Mouse (Mus musculus) neural tube, embryonic 14.5 days (tissue): Measurements from ENCODE around the gene Cog7. TPM values are rescaled to one million over a fixed set of nuclear protein-coding genes. Genes with fewer than 3 reads are reported as not detected.

Experiments used
- ATAC-seq: fragments of 200-750 bp; cut with Nextera tagmentation; 2 replicates; pipeline ENCODE4 v1.8.0; 2017; ENCODE audit warnings: low read depth, mild to moderate bottlenecking, moderate TSS enrichment, moderate library complexity
- H3K27ac ChIP-seq: fragments of 300-500 bp; sonication (generic); 2 replicates; pipeline ENCODE4 v1.5.1; 2014; ENCODE audit warnings: low read depth, mild to moderate bottlenecking, control low read depth, low read length, moderate library complexity, mixed read lengths
- H3K27me3 ChIP-seq: fragments of 300-500 bp; sonication (generic); 2 replicates; pipeline ENCODE4 v1.6.1; 2014; ENCODE audit warnings: low read length; ENCODE audit not compliant: control insufficient read depth, insufficient read depth
- H3K36me3 ChIP-seq: fragments of 300-500 bp; sonication (generic); 2 replicates; pipeline ENCODE4 v1.6.1; 2014; ENCODE audit warnings: low read length, mixed read lengths; ENCODE audit not compliant: control insufficient read depth, insufficient read depth
- H3K4me1 ChIP-seq: fragments of 300-500 bp; sonication (generic); 2 replicates; pipeline ENCODE4 v1.6.1; 2014; ENCODE audit warnings: low read length; ENCODE audit not compliant: control insufficient read depth, insufficient read depth
- H3K4me2 ChIP-seq: fragments of 300-500 bp; sonication (generic); 2 replicates; pipeline ENCODE4 v1.6.1; 2014; ENCODE audit warnings: mild to moderate bottlenecking, low read depth, low read length, control low read depth
- H3K4me3 ChIP-seq: fragments of 300-500 bp; sonication (generic); 2 replicates; pipeline ENCODE4 v1.5.1; 2014; ENCODE audit warnings: low read depth, low read length, control low read depth, mixed read lengths
- H3K9ac ChIP-seq: fragments of 300-500 bp; sonication (generic); replicated peaks from 2 replicates; pipeline ENCODE4 v1.6.1; 2014; ENCODE audit warnings: low read depth, mild to moderate bottlenecking, control low read depth, low read length, mixed read lengths
- H3K9me3 ChIP-seq: fragments of 300-500 bp; sonication (generic); 2 replicates; pipeline ENCODE4 v1.6.1; 2016; ENCODE audit warnings: low read length; ENCODE audit not compliant: control insufficient read depth
- WGBS: fragments of 180-500 bp; shearing (Covaris S2); extraction: QIAGEN DNeasy Blood & Tissue Kit; methylation state at CpG from one replicate; pipeline ENCODE4 v1.1.7; 2014; 5-methylcytosine and 5-hydroxymethylcytosine counted together
- polyA plus RNA-seq: library from polyadenylated mRNA; unstranded; fragments of >200 nt; fragmentation: Nextera tagmentation; extraction: Ambion mirVana; gene quantifications from 2 replicates; pipeline ENCODE4 v1.2.1, GENCODE M21; 2014

Gene Cog7
- polyA plus RNA-seq, 1 experiment from 2014 or later, result 30.1 TPM

GRCm38 (mm10) chr7:121857177-121857884, 124.2 kb downstream of the Cog7 start:
- H3K27me3 ChIP-seq, result no peaks in the 10 kb centered on the region
- H3K4me3 ChIP-seq, result no peak overlapping the region
- no peaks in the 10 kb centered on the region for H3K9me3 ChIP-seq
- no peak for ATAC-seq
- no peaks in the 10 kb centered on the region for H3K36me3 ChIP-seq
- H3K4me1 ChIP-seq, result no peaks in the 10 kb centered on the region
- H3K9ac ChIP-seq, result no peak overlapping the region
- 88% methylated on average over 11 of the region's 11 CpGs for WGBS
- H3K4me2 ChIP-seq, result no peak overlapping the region
- no peak overlapping the region for H3K27ac ChIP-seq

DNA sequence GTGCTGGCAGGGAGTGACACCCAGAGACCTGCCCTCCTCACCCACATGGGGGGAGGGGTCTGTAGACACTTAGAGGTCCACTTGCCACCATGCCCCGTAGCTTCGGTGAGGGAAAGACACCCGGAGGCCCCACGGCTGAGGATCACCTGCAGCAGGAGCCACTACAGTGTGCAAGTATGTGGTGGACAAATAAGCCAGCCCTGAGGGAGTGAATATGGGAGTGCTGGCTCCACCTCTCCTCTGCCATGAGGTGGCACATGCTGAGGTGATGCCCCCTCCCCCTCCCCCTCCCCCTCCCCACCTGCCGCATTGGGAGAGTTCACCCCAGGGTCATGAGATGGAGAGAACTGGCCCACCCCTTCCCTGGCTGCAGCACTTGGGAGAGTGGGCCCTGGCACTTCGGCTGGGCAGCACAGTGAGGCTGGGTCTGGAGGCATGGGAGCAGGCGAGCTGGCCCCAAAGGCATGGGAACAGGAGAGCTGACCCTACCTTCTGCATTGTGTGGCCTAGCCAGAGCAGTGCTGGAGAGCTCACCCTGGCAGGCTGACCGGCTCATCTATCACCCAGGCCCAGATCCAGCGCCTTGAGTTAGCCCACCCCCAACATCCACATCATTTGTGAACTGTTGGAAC, 132.9 kb downstream of the Cog7 start:
- H3K4me3 ChIP-seq, result no peak overlapping the region
- ATAC-seq, result no peak
- H3K27me3 ChIP-seq, result no peaks in the 10 kb centered on the region
- H3K27ac ChIP-seq, result no peak overlapping the region
- no peak overlapping the region for H3K9ac ChIP-seq
- no peaks in the 10 kb centered on the region for H3K9me3 ChIP-seq
- H3K4me2 ChIP-seq, result no peak overlapping the region
- WGBS, result 87% methylated on average over 8 of the region's 9 CpGs
- H3K4me1 ChIP-seq, result no peaks in the 10 kb centered on the region
- no peaks in the 10 kb centered on the region for H3K36me3 ChIP-seq

- H3K27me3 ChIP-seq, result no peaks in the 10 kb centered on the region
- no peaks in the 10 kb centered on the region for H3K4me1 ChIP-seq
- no peak overlapping the region for H3K4me3 ChIP-seq
- H3K4me2 ChIP-seq, result no peak overlapping the region
- WGBS, result 86% methylated on average over 6 of the region's 6 CpGs
- ATAC-seq, result no peak
- no peak overlapping the region for H3K9ac ChIP-seq
- no peak overlapping the region for H3K27ac ChIP-seq
- no peaks in the 10 kb centered on the region for H3K9me3 ChIP-seq
- no peaks in the 10 kb centered on the region for H3K36me3 ChIP-seq
These were observed 135.5 kb downstream of the Cog7 start for GRCm38 (mm10) chr7:121845964-121846363.

DNA sequence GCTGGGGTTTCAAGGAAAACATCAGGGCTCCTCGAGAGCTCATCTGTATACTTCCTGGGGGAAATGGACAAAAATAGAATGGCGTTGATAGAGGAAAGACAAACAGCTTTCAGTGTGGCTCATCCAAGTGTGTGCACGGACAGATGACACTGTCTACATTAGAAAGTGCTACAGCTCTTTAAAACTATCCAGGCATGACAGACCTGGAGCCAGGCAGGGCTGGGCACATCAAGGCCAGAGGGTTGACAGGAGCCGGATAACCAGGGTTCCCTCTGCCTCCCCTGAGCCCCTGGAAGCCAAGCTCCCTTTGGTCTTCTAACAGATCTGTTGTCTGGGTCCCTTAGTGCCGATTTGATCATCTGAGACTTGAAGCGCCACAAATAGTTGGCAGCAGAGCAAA, 139.3 kb downstream of the Cog7 start:
- Histone ChIP-seq H3K36me3 (no peaks in the 10 kb centered on the region), H3K4me3 (no peak overlapping the region), H3K27ac (no peak overlapping the region), H3K9ac (no peak overlapping the region), H3K4me1 (no peaks in the 10 kb centered on the region), H3K4me2 (no peak overlapping the region), H3K27me3 (no peaks in the 10 kb centered on the region), H3K9me3 (no peaks in the 10 kb centered on the region)
- WGBS, result 79% methylated on average over 6 of the region's 6 CpGs
- ATAC-seq, result no peak

- no peak overlapping the region for H3K4me3 ChIP-seq
These were observed 140.7 kb downstream of the Cog7 start for GRCm38 (mm10) chr7:121840810-121841209.

GRCm38 (mm10) chr7:121836827-121837226, 144.7 kb downstream of the Cog7 start:
- no peak overlapping the region for H3K4me2 ChIP-seq
- H3K4me1 ChIP-seq, result no peaks in the 10 kb centered on the region
- WGBS, result 93% methylated on average over 7 of the region's 7 CpGs
- no peaks in the 10 kb centered on the region for H3K27me3 ChIP-seq
- no peaks in the 10 kb centered on the region for H3K36me3 ChIP-seq
- no peak overlapping the region for H3K9ac ChIP-seq
- H3K4me3 ChIP-seq, result no peak overlapping the region
- no peak for ATAC-seq
- H3K27ac ChIP-seq, result no peak overlapping the region
- H3K9me3 ChIP-seq, result no peaks in the 10 kb centered on the region

More at GRCm38 (mm10) chr7:121840810-121841209, 140.7 kb downstream of the Cog7 start:
- H3K27me3 ChIP-seq, result no peaks in the 10 kb centered on the region
- no peaks in the 10 kb centered on the region for H3K9me3 ChIP-seq
- H3K27ac ChIP-seq, result no peak overlapping the region
- H3K36me3 ChIP-seq, result no peaks in the 10 kb centered on the region
- no peak overlapping the region for H3K4me2 ChIP-seq
- ATAC-seq, result no peak
- no peaks in the 10 kb centered on the region for H3K4me1 ChIP-seq
- WGBS, result 77% methylated on average over 7 of the region's 7 CpGs
- no peak overlapping the region for H3K9ac ChIP-seq

DNA sequence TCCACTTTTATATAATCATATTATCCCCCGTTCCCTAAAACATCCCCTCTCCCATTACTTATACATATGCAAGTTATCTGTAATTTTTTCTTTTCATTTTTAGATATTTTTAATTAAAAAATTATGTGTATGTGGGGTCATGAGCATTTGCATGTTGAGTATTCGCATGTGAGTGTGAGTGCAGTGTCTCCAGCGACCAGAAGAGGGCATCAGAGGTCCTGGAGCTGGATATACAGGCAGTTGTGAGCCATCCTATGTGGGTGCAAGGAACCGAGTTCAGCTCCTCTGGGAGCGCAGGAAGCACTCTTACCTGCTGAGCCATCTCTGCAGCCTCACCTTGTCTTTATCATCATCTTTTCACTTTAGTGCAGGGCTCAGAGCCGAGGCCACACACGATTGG, 146.1 kb downstream of the Cog7 start:
- ATAC-seq, result no peak
- Histone ChIP-seq H3K9me3 (no peaks in the 10 kb centered on the region), H3K9ac (no peak overlapping the region), H3K27ac (no peak overlapping the region), H3K4me2 (no peak overlapping the region), H3K36me3 (no peaks in the 10 kb centered on the region), H3K4me3 (no peak overlapping the region), H3K4me1 (no peaks in the 10 kb centered on the region), H3K27me3 (no peaks in the 10 kb centered on the region)
- WGBS, result 88% methylated on average over 7 of the region's 7 CpGs

Other genes with a start within 250 kb of the Cog7 start
- gene Scnn1g, start 247.2 kb downstream of the Cog7 start, polyA plus RNA-seq, result 0.12 TPM in 1 of 2 replicates, not detected in the other
- gene Scnn1b, start 116.7 kb downstream of the Cog7 start, polyA plus RNA-seq, result 0.21 TPM in 1 of 2 replicates, not detected in the other
- gene Gga2, start 39.5 kb upstream of the Cog7 start, polyA plus RNA-seq, result 25.7 and 46.6 TPM in 2 replicates
- gene Ubfd1, start 85.5 kb upstream of the Cog7 start, polyA plus RNA-seq, result 98.4 and 102 TPM in 2 replicates
- 10.7 and 11.2 TPM in 2 replicates for gene Ears2, start 85.6 kb upstream of the Cog7 start, polyA plus RNA-seq
- gene Ndufab1, start 120.2 kb upstream of the Cog7 start, polyA plus RNA-seq, result 725 and 732 TPM in 2 replicates
- 5.3 and 6.2 TPM in 2 replicates for gene Palb2, start 151.3 kb upstream of the Cog7 start, polyA plus RNA-seq
- 162 TPM in 2 replicates for gene Dctn5, start 151.3 kb upstream of the Cog7 start, polyA plus RNA-seq
- 5.0 and 10.4 TPM in 2 replicates for gene Plk1, start 177.7 kb upstream of the Cog7 start, polyA plus RNA-seq
- 0.81 and 2.2 TPM in 2 replicates for gene Ern2, start 204.5 kb upstream of the Cog7 start, polyA plus RNA-seq
- 0.84 and 0.96 TPM in 2 replicates for gene Chp2, start 237.8 kb upstream of the Cog7 start, polyA plus RNA-seq